8 mouse cellular contexts compared by ENCODE assay signal in the genomic region with DNA sequence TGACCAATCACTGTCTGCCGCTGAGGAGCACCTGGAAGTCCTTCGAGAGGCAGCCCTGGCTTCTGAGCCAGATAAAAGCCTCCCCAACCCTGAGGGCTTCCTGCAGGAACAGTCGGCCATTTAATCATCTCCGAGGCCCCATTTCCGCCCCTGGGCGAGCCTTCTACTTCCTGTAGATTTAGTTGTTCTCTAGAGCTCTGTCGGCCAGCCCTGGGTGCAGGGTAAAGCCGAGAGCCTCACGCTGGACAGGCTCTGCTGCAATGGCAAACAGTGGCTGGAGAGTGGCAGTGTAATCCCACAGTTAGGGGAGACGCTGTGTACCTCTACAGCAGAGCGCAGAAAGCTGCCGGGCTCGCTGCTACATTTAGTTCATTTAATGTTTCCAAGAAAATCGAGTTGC. TPM values are rescaled to one million over a fixed set of nuclear protein-coding genes. Genes with fewer than 3 reads are reported as not detected.
DNase-seq lines count a peak whose midpoint lies in the region; ATAC-seq and TF ChIP-seq lines count a peak whose summit lies in the region.

No protein-coding gene starts in this region.

- H3K9ac ChIP-seq in kidney, embryonic 14.5 days (ENCODE audit: low read depth, low read length) = no peak overlapping the region
- H3K9ac ChIP-seq in heart, postnatal 0 days (replicated peaks; ENCODE audit: low read depth, low read length) = no peak overlapping the region
- no peak overlapping the region for H3K9ac ChIP-seq in limb, embryonic 11.5 days (ENCODE audit: low read length)

- no peak overlapping the region for H3K4me2 ChIP-seq in kidney, embryonic 14.5 days (replicated peaks; ENCODE audit: low read depth, low read length)
- peak overlapping the region; percentile 14; the same call in 1 of the 2 replicates for H3K4me2 ChIP-seq in heart, postnatal 0 days (ENCODE audit: low read depth, low read length)
- no peak overlapping the region for H3K4me2 ChIP-seq in limb, embryonic 11.5 days (ENCODE audit: low read depth, severe bottlenecking)

- no peak overlapping the region for H3K27ac ChIP-seq in kidney, embryonic 14.5 days (ENCODE audit: low read depth, low read length)
- H3K27ac ChIP-seq in heart, postnatal 0 days (ENCODE audit: low read depth) = peak overlapping the region; percentile 73
- no peak overlapping the region for H3K27ac ChIP-seq in limb, embryonic 11.5 days (replicated peaks; ENCODE audit: low read depth, low read length)

- no peak overlapping the region for H3K4me3 ChIP-seq in kidney, embryonic 14.5 days (ENCODE audit: low read length)
- no peak overlapping the region for H3K4me3 ChIP-seq in heart, postnatal 0 days (ENCODE audit: low read depth, low read length)
- no peak overlapping the region for H3K4me3 ChIP-seq in limb, embryonic 11.5 days (ENCODE audit: low read depth, low read length)

- peak; percentile 43 for DNase-seq in kidney, adult 11 months
- peak; percentile 31 to 37 for DNase-seq in cerebellum, postnatal 36 days
- DNase-seq in heart, postnatal 0 days (ENCODE audit: low spot score) = peak; percentile 57
- DNase-seq in limb, embryonic 11.5 days (ENCODE audit: low spot score) = peak; percentile 51
- DNase-seq in right cerebral cortex, adult 2 months (ENCODE audit: low spot score in 2 of 2) = peak; percentile 29 to 43
- no peak for DNase-seq in thymus, postnatal 36 days

- ATAC-seq in kidney, embryonic 14.5 days (ENCODE audit: low FRiP score, low TSS enrichment) = no peak
- peak; percentile 47 for ATAC-seq in heart, postnatal 0 days (ENCODE audit: insufficient read depth, low read depth)
- ATAC-seq in limb, embryonic 11.5 days (ENCODE audit: insufficient number of reproducible peaks, low FRiP score, low TSS enrichment, low read depth) = no peak
- ATAC-seq in CD4-positive, CD25-positive, alpha-beta regulatory T cell, adult 4 months = no peak

- TF ChIP-seq CTCF in heart, postnatal 0 days (IDR thresholded peaks at IDR 0.05; ENCODE audit: low read depth) = peak; percentile 48

- TF ChIP-seq EP300 in heart, postnatal 0 days (IDR thresholded peaks at IDR 0.05; ENCODE audit: low read depth) = no peak

- H3K9me3 ChIP-seq in kidney, embryonic 14.5 days (ENCODE audit: control insufficient read depth, low read length) = no peaks in the 10 kb centered on the region
- H3K9me3 ChIP-seq in heart, postnatal 0 days (replicated peaks; ENCODE audit: control insufficient read depth, low read length) = no peaks in the 10 kb centered on the region
- no peaks in the 10 kb centered on the region for H3K9me3 ChIP-seq in limb, embryonic 11.5 days (ENCODE audit: control insufficient read depth, low read length)

- no peaks in the 10 kb centered on the region for H3K27me3 ChIP-seq in kidney, embryonic 14.5 days (ENCODE audit: control insufficient read depth, insufficient read depth, low read length)
- H3K27me3 ChIP-seq in heart, postnatal 0 days (ENCODE audit: control insufficient read depth, insufficient read depth, low read length) = no peaks in the 10 kb centered on the region
- no peaks in the 10 kb centered on the region for H3K27me3 ChIP-seq in limb, embryonic 11.5 days (ENCODE audit: control insufficient read depth, insufficient read depth, low read length)

- 55% methylated on average over 14 of the region's 14 CpGs for WGBS in kidney, embryonic 14.5 days
- WGBS in heart, postnatal 0 days = 49% methylated on average over 14 of the region's 14 CpGs
- 49% methylated on average over 14 of the region's 14 CpGs for WGBS in limb, embryonic 11.5 days

- peaks cover 8% of the 10 kb centered on the region; the same call in 1 of the 2 replicates for H3K4me1 ChIP-seq in kidney, embryonic 14.5 days (ENCODE audit: control insufficient read depth, insufficient read depth, low read length)
- peaks cover 13% of the 10 kb centered on the region for H3K4me1 ChIP-seq in heart, postnatal 0 days (ENCODE audit: control insufficient read depth, insufficient read depth)
- peaks cover 3% of the 10 kb centered on the region; the same call in 1 of the 2 replicates for H3K4me1 ChIP-seq in limb, embryonic 11.5 days (ENCODE audit: control insufficient read depth, insufficient read depth, low read length)

- peaks cover 44% of the 10 kb centered on the region for H3K36me3 ChIP-seq in kidney, embryonic 14.5 days (ENCODE audit: control insufficient read depth, insufficient read depth, low read length)
- peaks cover 26% of the 10 kb centered on the region; the same call in 1 of the 2 replicates for H3K36me3 ChIP-seq in heart, postnatal 0 days (replicated peaks; ENCODE audit: control insufficient read depth, insufficient read depth, low read length)
- H3K36me3 ChIP-seq in limb, embryonic 11.5 days (ENCODE audit: control insufficient read depth, insufficient read depth, low read length) = peaks cover 7% of the 10 kb centered on the region; the same call in 1 of the 2 replicates

RNA-seq across cellular contexts. Expression of a gene that starts 11.3 kb away (rescaled TPM):
- 111 and 115 TPM in 2 replicates for polyA plus RNA-seq in kidney, embryonic 14.5 days (2014; fragmentation: Nextera tagmentation; extraction: Ambion mirVana)
- 104 and 111 TPM in 2 replicates for total RNA-seq in heart, postnatal 0 days (2014; rRNA removed; ENCODE audit: low replicate concordance)
- polyA plus RNA-seq in heart, postnatal 0 days (2015; fragmentation: Nextera tagmentation; extraction: Ambion mirVana) = 74.4 and 78.0 TPM in 2 replicates
- 146 and 152 TPM in 2 replicates for polyA plus RNA-seq in limb, embryonic 11.5 days (2014; fragmentation: Nextera tagmentation; extraction: Ambion mirVana)
- polyA plus RNA-seq in CD4-positive, CD25-positive, alpha-beta regulatory T cell, adult 4 months (2017; shearing (Covaris generic)) = not detected

RNA-seq across cellular contexts. Expression of a gene that starts 36.9 kb away (rescaled TPM):
- not detected in 2 replicates for polyA plus RNA-seq in kidney, embryonic 14.5 days (2014; fragmentation: Nextera tagmentation; extraction: Ambion mirVana)
- not detected in 2 replicates for total RNA-seq in heart, postnatal 0 days (2014; rRNA removed; ENCODE audit: low replicate concordance)
- polyA plus RNA-seq in heart, postnatal 0 days (2015; fragmentation: Nextera tagmentation; extraction: Ambion mirVana) = 0.14 TPM in 1 of 2 replicates, not detected in the other
- not detected in 2 replicates for polyA plus RNA-seq in limb, embryonic 11.5 days (2014; fragmentation: Nextera tagmentation; extraction: Ambion mirVana)
- polyA plus RNA-seq in CD4-positive, CD25-positive, alpha-beta regulatory T cell, adult 4 months (2017; shearing (Covaris generic)) = not detected

RNA-seq across cellular contexts. Expression of a gene that starts 41.5 kb away (rescaled TPM):
- polyA plus RNA-seq in kidney, embryonic 14.5 days (2014; fragmentation: Nextera tagmentation; extraction: Ambion mirVana) = 10.7 and 16.0 TPM in 2 replicates
- 4.5 and 13.3 TPM in 2 replicates for total RNA-seq in heart, postnatal 0 days (2014; rRNA removed; ENCODE audit: low replicate concordance)
- polyA plus RNA-seq in heart, postnatal 0 days (2015; fragmentation: Nextera tagmentation; extraction: Ambion mirVana) = 4.0 and 4.6 TPM in 2 replicates
- 6.2 TPM in 2 replicates for polyA plus RNA-seq in limb, embryonic 11.5 days (2014; fragmentation: Nextera tagmentation; extraction: Ambion mirVana)
- 1 to 10 TPM in 1 of 2 experiments, under 1 TPM in 1; 0.70 to 1.1 TPM for polyA plus RNA-seq in CD4-positive, CD25-positive, alpha-beta regulatory T cell, adult 4 months (2017; shearing (Covaris generic))

Comparison
In these comparisons a context has a peak if more than half of its experiments do, and no peak if none do; other contexts are left out.
1. DNase-seq: peak in kidney, adult 11 months (single experiment), cerebellum, postnatal 36 days (2 of 2), heart, postnatal 0 days (single experiment), limb, embryonic 11.5 days (single experiment) and right cerebral cortex, adult 2 months (2 of 2); none in thymus, postnatal 36 days (0 of 2).
2. RNA of a gene that starts 11.3 kb away (polyA plus RNA-seq): 146 to 152 TPM in limb, embryonic 11.5 days, 111 to 115 TPM in kidney, embryonic 14.5 days and 74.4 to 78.0 TPM in heart, postnatal 0 days; not detected in CD4-positive, CD25-positive, alpha-beta regulatory T cell, adult 4 months; every median in the first group is over 10 times any median in the second.